Mouse (Mus musculus): ENCODE results near the gene Drd5.

DNA sequence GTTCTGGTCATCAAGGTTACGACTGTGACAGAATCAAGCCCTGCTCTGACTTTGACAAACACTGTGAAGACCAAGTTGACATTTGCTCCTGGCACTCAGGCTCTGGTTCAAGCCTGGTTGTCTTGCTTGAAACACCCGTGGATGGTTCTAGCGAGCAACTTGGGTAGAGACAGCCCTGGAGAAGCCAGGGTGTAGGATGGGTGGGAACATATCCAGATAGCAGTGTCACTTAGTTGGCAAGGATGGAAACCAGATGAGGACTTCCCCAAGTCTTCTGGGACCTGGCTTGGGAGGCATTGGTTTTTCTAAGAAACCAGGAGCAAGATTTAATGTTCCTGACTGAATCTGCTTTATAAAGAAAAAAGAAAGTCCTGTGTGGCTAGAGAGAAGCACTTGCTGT is 48.2 kb upstream of the Drd5 start:
- no peak for TF ChIP-seq GATA1 (IDR thresholded peaks at IDR 0.05; ENCODE audit: low read depth, low read length)
- no peak for TF ChIP-seq TAL1 (IDR thresholded peaks at IDR 0.05; ENCODE audit: low read length)
